Mouse (Mus musculus) hindbrain, embryonic 13.5 days (tissue): Measurements from ENCODE around the gene Pdgfra. TPM values are rescaled to one million over a fixed set of nuclear protein-coding genes. Genes with fewer than 3 reads are reported as not detected.

ENCODE experiments used
- ATAC-seq: fragments of 200-750 bp; cut with Nextera tagmentation; 2 replicates; pipeline ENCODE4 v1.8.0; 2017; ENCODE audit warnings: moderate TSS enrichment; ENCODE audit not compliant: low FRiP score
- H3K27ac ChIP-seq: fragments of 300-500 bp; sonication (generic); 2 replicates; pipeline ENCODE4 v1.5.1; 2015; ENCODE audit warnings: inconsistent platforms, mild to moderate bottlenecking, moderate library complexity
- H3K27me3 ChIP-seq: fragments of 300-500 bp; sonication (generic); 2 replicates; pipeline ENCODE4 v1.6.1; 2015; ENCODE audit warnings: mild to moderate bottlenecking, inconsistent platforms
- H3K36me3 ChIP-seq: fragments of 300-500 bp; sonication (generic); 2 replicates; pipeline ENCODE4 v1.6.1; 2015; ENCODE audit warnings: mild to moderate bottlenecking, inconsistent platforms
- H3K4me1 ChIP-seq: fragments of 300-500 bp; sonication (generic); replicated peaks from 2 replicates; pipeline ENCODE4 v1.6.1; 2015; ENCODE audit warnings: inconsistent platforms
- H3K4me2 ChIP-seq: fragments of 300-500 bp; sonication (generic); 2 replicates; pipeline ENCODE4 v1.6.1; 2015; ENCODE audit warnings: inconsistent platforms, mild to moderate bottlenecking, moderate library complexity
- H3K4me3 ChIP-seq: fragments of 300-500 bp; sonication (generic); 2 replicates; pipeline ENCODE4 v1.5.1; 2015; ENCODE audit warnings: mild to moderate bottlenecking, inconsistent platforms
- H3K9ac ChIP-seq: fragments of 300-500 bp; sonication (generic); 2 replicates; pipeline ENCODE4 v1.6.1; 2015; ENCODE audit warnings: mild to moderate bottlenecking, inconsistent platforms
- H3K9me3 ChIP-seq: fragments of 300-500 bp; sonication (generic); 2 replicates; pipeline ENCODE4 v1.6.1; 2016; ENCODE audit warnings: inconsistent platforms
- WGBS: fragments of 180-500 bp; shearing (Covaris S2); methylation state at CpG from one replicate; pipeline ENCODE4 v1.1.7; 2015; 5-methylcytosine and 5-hydroxymethylcytosine counted together
- polyA plus RNA-seq: library from polyadenylated mRNA; unstranded; fragments of >200 nt; fragmentation: Nextera tagmentation; extraction: Ambion mirVana; gene quantifications from 2 replicates; pipeline ENCODE4 v1.2.1, GENCODE M21; 2015

The Pdgfra gene
- polyA plus RNA-seq, 1 experiment from 2014 or later: 11.3 TPM

- Histone ChIP-seq H3K27ac (no peak overlapping the region), H3K4me3 (no peak overlapping the region), H3K36me3 (no peaks in the 10 kb centered on the region)
Observed at GRCm38 (mm10) chr5:75149380-75149779, 2.7 kb upstream of the Pdgfra start.

GRCm38 (mm10) chr5:75149880-75150279, 2.2 kb upstream of the Pdgfra start:
- Histone ChIP-seq H3K9me3 (no peaks in the 10 kb centered on the region), H3K4me1 (peaks cover 50% of the 10 kb centered on the region), H3K4me2 (peak overlapping the region; percentile 40), H3K27ac (no peak overlapping the region), H3K9ac (no peak overlapping the region), H3K27me3 (peaks cover 96% of the 10 kb centered on the region), H3K4me3 (peak overlapping the region; percentile 13; the same call in 1 of the 2 replicates), H3K36me3 (no peaks in the 10 kb centered on the region)
- ATAC-seq: no peak
- 0% methylated on average over 10 of the region's 11 CpGs for WGBS

More at GRCm38 (mm10) chr5:75149380-75149779, 2.7 kb upstream of the Pdgfra start:
- Histone ChIP-seq H3K4me2 (peak overlapping the region; percentile 40; the same call in 1 of the 2 replicates), H3K9me3 (no peaks in the 10 kb centered on the region), H3K27me3 (peaks cover 96% of the 10 kb centered on the region), H3K9ac (no peak overlapping the region), H3K4me1 (peaks cover 45% of the 10 kb centered on the region)
- WGBS: 5% methylated on average over 10 of the region's 10 CpGs
- no peak for ATAC-seq

GRCm38 (mm10) chr5:75150341-75150981, 1.6 kb upstream of the Pdgfra start:
- Histone ChIP-seq H3K27ac (no peak overlapping the region), H3K9me3 (no peaks in the 10 kb centered on the region), H3K27me3 (peaks cover 95% of the 10 kb centered on the region), H3K4me3 (0 out of 2 replicates have a peak overlapping the region, but pooled peaks have one; percentile 13), H3K9ac (no peak overlapping the region), H3K4me2 (peak overlapping the region; percentile 40), H3K4me1 (peaks cover 52% of the 10 kb centered on the region), H3K36me3 (no peaks in the 10 kb centered on the region)
- ATAC-seq: no peak
- WGBS: under 1% methylated on average over 23 of the region's 23 CpGs

- Histone ChIP-seq H3K9me3 (no peaks in the 10 kb centered on the region), H3K27me3 (peaks cover 94% of the 10 kb centered on the region), H3K36me3 (no peaks in the 10 kb centered on the region), H3K4me2 (peak overlapping the region; percentile 40), H3K9ac (no peak overlapping the region), H3K4me3 (peak overlapping the region; percentile 17; the same call in 1 of the 2 replicates), H3K4me1 (peaks cover 61% of the 10 kb centered on the region), H3K27ac (no peak overlapping the region)
- no peak for ATAC-seq
- under 1% methylated on average over 35 of the region's 35 CpGs for WGBS
Observed at GRCm38 (mm10) chr5:75151146-75151900, 769 bp upstream of the Pdgfra start.

- Histone ChIP-seq H3K4me2 (peak overlapping the region; percentile 44), H3K27me3 (peaks cover 86% of the 10 kb centered on the region), H3K4me3 (peak overlapping the region; percentile 35), H3K9ac (peak overlapping the region; percentile 60), H3K36me3 (no peaks in the 10 kb centered on the region), H3K4me1 (peaks cover 67% of the 10 kb centered on the region), H3K9me3 (no peaks in the 10 kb centered on the region), H3K27ac (peak overlapping the region; percentile 56)
- under 1% methylated on average over 72 of the region's 72 CpGs for WGBS
- ATAC-seq: no peak
Observed at GRCm38 (mm10) chr5:75152791-75153625, 916 bp downstream of the Pdgfra start.

- Histone ChIP-seq H3K4me1 (peaks cover 61% of the 10 kb centered on the region), H3K36me3 (no peaks in the 10 kb centered on the region), H3K27ac (peak overlapping the region; percentile 56; the same call in 1 of the 2 replicates), H3K9me3 (no peaks in the 10 kb centered on the region), H3K9ac (peak overlapping the region; percentile 60), H3K4me3 (peak overlapping the region; percentile 35), H3K4me2 (peak overlapping the region; percentile 44), H3K27me3 (peaks cover 85% of the 10 kb centered on the region)
- WGBS: 3% methylated on average over 13 of the region's 13 CpGs
- ATAC-seq: no peak
Observed at GRCm38 (mm10) chr5:75153626-75153960, 1.5 kb downstream of the Pdgfra start.

GRCm38 (mm10) chr5:75153961-75154620, 2.0 kb downstream of the Pdgfra start:
- Histone ChIP-seq H3K4me2 (peak overlapping the region; percentile 44), H3K36me3 (no peaks in the 10 kb centered on the region), H3K4me3 (peak overlapping the region; percentile 35), H3K9ac (peak overlapping the region; percentile 60; the same call in 1 of the 2 replicates), H3K9me3 (no peaks in the 10 kb centered on the region), H3K27me3 (peaks cover 82% of the 10 kb centered on the region), H3K27ac (no peak overlapping the region; the same call in 1 of the 2 replicates), H3K4me1 (peaks cover 56% of the 10 kb centered on the region)
- WGBS: 1% methylated on average over 27 of the region's 27 CpGs
- ATAC-seq: no peak

- H3K4me3 ChIP-seq: peak overlapping the region; percentile 35
- no peaks in the 10 kb centered on the region for H3K9me3 ChIP-seq
- H3K4me1 ChIP-seq: peaks cover 51% of the 10 kb centered on the region
- H3K27ac ChIP-seq: no peak overlapping the region; the same call in 1 of the 2 replicates
- H3K9ac ChIP-seq: peak overlapping the region; percentile 60; the same call in 1 of the 2 replicates
- H3K27me3 ChIP-seq: peaks cover 76% of the 10 kb centered on the region
- H3K4me2 ChIP-seq: peak overlapping the region; percentile 44
- ATAC-seq: no peak
- under 1% methylated on average over 21 of the region's 21 CpGs for WGBS
- no peaks in the 10 kb centered on the region for H3K36me3 ChIP-seq
Observed at GRCm38 (mm10) chr5:75154621-75155235, 2.6 kb downstream of the Pdgfra start.

- H3K4me2 ChIP-seq: peak overlapping the region; percentile 82
Observed at GRCm38 (mm10) chr5:75155281-75155680, 3.2 kb downstream of the Pdgfra start.

GRCm38 (mm10) chr5:75155741-75156553, 3.9 kb downstream of the Pdgfra start:
- Histone ChIP-seq H3K9me3 (no peaks in the 10 kb centered on the region), H3K4me2 (peak overlapping the region; percentile 82), H3K9ac (peak overlapping the region; percentile 71), H3K4me3 (peak overlapping the region; percentile 50), H3K4me1 (peaks cover 44% of the 10 kb centered on the region), H3K27me3 (peaks cover 64% of the 10 kb centered on the region), H3K27ac (peak overlapping the region; percentile 48; the same call in 1 of the 2 replicates), H3K36me3 (no peaks in the 10 kb centered on the region)
- ATAC-seq: peak; percentile 88
- WGBS: under 1% methylated on average over 52 of the region's 52 CpGs

More at GRCm38 (mm10) chr5:75155281-75155680, 3.2 kb downstream of the Pdgfra start:
- peaks cover 70% of the 10 kb centered on the region for H3K27me3 ChIP-seq
- no peak overlapping the region for H3K27ac ChIP-seq
- no peaks in the 10 kb centered on the region for H3K9me3 ChIP-seq
- no peak for ATAC-seq
- no peaks in the 10 kb centered on the region for H3K36me3 ChIP-seq
- peaks cover 45% of the 10 kb centered on the region for H3K4me1 ChIP-seq
- 3% methylated on average over 7 of the region's 9 CpGs for WGBS
- H3K9ac ChIP-seq: peak overlapping the region; percentile 71; the same call in 1 of the 2 replicates
- peak overlapping the region; percentile 50 for H3K4me3 ChIP-seq
